Mouse (Mus musculus) urinary bladder, postnatal 36 days (tissue): Measurements from ENCODE around the gene Ttc28.
A peak's percentile ranks its signal among the peaks of the same experiment; 100 is the strongest.
"Not testable (repeated sequence)": the region's sequence is repeated elsewhere in the genome, so short reads cannot be mapped to it uniquely, and the experiment has no call there.

Experiments
- DNase-seq, 2 experiments: peaks; one replicate each; pipeline ENCODE4 v3.0.0; 2022; ENCODE audit warnings: low spot score in 2 of 2, mixed read lengths in 1 of 2

The Ttc28 gene

DNA sequence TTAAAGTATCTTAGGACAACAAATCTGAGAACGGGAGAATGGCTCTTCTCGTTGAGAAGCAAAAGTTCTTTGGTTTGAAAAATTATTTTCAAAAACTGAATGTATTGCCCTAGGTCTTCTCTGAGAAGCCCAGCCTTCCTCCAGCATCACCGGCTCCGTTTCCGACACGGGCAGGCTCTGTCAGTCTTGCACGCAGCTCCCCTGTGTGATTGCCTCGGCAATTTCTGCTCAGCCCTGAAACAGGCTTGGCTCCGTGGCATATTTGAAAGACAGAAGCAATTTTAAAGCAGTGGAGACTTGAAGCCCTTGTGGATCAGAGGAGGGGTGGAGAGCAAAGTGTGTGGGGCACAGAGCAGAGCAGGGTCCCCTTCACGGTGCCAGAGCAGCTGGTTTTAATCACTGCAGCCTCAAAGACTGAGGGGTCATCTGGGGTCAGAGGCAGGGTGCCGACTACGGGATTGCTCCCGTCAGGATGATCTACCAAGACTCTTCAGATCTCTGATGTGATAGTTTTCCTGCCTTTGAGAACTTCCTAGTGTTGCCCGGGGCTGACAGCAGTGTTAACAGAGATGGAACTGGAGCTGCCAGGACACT, 363.9 kb downstream of the Ttc28 start:
- DNase-seq: no peak

DNA sequence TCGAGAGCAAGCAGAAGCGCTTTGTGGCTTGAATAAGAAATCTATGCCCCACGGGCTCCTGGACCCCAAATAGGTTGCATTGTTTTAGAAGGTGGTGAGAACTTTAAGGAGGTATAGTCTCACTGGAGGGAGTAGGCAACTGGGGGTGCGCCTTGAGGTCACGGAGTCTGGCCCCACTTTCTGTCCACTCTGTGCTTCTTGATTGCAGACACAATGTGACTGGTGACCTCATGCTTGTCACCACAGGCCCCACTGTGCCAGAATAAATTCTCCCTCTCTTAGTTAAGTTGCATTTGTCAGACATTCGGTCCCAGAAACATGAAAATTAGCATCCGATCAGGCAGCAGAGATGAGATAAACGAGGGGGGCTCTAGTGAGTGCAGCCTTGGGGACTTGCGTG, 364.5 kb downstream of the Ttc28 start:
- DNase-seq: no peak

DNA sequence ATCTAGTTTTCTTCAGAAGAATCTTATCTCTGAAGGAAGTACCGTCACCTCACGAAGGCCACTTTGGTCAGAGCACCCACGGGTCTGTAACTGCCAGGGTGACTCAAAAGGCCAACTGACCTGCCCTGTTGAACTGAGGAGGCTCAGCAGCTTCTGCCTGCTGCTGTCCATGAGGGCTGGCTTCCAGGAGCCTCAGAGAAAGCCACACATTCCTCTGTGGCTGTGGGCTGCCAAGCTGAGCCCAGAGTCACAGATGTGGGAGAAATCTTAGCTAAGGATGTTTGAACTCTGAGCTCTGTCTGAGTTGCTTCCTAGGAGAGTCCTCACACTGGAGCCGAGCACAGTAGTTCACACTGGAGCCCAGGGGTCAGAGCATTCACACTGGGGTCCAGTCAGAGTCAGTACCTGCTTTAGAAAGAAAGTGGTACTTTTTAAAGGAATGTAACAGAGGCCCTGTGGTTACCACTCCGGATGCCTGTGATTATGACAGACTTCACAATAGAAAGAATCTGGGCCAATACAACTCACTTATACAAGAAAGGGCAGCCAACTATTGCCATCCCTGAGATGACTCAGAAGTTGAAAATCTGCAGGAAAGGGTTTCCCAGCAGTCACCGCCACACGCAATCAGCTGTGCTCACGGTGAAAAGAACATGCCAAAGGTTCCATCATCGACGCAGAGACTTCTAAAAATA, 368.1 kb downstream of the Ttc28 start:
- no peak for DNase-seq

DNA sequence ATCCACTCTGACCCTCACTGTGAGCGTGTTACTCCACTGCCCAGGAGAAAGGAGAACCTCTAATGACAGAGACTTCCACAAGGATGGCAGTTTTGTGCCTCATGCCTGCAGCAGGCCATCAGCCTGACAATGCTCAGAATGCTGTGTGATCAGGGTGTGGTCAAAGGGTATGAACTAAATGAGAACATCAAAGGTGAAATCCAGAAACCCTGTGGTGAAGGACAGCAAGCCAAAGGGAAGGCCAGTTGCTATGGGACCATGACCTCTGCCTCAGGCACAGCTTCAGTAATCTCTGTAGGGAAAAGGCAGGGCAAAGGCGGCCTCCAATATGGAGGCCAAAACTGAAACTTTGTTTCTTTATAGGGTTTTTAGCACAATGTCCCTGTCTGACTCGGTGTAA, 372.5 kb downstream of the Ttc28 start:
- no peak for DNase-seq

DNA sequence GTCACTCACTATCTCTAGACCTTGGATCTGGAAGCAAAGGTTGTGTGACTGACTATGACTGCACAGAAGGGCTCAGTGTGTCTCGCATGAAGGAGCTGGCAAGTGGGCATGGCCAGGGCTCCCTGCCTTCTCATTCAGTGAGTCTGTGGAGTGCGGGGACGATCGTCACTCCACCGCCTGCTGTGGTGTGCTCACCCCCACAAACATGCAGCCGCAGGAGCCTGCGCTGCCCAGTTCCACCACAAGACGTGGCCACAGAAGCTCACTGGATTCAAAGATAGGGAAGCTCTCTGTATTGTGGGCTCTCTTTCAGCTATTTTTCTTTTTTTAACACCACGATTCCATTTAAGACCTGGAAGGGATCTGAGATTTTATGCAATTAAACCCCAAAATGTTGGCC, 374.8 kb downstream of the Ttc28 start:
- no peak for DNase-seq

DNA sequence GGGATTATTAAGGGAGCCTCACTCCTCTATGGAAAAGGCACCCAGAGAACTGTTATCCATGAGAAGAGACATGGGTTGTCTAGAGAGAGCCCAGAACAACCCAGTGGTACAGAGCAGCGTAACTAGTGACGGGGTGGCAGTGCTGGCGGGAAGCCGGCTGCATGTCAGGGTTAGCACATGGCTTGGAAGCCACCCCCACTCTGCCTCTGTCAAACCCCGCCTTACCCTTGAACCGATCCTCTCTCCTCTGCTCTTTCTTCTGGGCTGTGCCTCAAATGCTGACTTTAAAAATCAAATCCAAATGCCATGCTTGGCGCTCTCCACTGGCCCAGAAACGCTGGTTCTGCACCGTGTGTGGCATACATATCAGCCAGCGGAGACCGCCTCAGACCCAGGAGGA, 375.2 kb downstream of the Ttc28 start:
- DNase-seq: no peak

DNA sequence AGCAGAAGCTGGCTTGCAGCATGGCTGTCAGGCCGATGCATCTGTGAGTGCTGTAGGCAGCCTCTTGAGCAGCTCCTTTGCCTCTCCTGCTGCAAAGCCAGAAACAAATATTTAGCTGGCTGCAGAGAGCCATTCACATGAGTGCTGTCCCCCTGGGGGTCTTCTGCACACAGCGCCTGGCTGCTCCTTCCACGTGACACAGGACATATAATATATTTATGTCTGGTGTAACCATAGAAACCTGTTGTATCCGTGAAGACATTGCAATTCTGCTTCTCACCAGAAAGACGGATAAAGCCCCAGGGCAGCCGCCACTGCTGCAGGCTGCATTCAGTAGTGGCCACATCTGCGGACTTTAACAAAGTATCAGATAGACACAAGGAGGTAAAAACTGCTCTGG, 376.6 kb downstream of the Ttc28 start:
- no peak for DNase-seq

DNA sequence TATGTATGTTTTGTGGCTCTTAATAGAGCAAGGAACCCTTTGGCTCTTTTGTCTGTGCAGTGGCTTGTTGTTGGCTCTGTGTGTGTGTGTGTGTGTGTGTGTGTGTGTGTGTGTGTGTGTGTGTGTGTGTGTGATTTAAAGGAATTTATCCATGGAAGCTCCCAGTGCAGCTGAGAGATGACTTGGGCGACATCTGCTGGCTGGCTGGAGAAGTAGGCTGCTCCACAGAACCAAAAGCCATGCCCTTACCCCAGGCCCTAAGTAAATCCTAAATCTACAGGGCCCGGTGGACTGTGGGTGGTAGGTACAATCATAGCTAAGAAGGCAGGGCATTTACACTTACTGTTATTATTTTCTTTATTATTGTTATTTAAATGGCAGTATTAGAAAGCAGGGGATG, 377.5 kb downstream of the Ttc28 start:
- DNase-seq: peak; percentile 39 to 62

DNA sequence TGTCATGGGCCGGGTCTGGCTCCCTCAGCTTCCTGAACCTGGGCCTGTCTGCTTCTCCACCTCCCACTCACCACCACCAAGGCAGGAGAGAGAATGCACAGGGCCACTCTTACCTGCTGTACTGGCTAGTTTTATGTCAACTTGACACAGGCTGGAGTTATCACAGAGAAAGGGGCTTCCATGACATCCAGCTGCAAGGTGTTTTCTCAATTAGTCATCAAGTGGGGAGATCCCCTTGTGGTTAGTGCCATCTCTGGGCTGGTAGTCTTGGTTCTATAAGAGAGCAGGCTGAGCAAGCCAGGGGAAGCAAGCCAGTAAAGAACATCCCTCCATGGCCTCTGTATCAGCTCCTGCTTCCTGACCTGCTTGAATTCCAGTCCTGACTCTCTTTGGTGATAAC, 381.6 kb downstream of the Ttc28 start:
- DNase-seq: not testable (repeated sequence)

DNA sequence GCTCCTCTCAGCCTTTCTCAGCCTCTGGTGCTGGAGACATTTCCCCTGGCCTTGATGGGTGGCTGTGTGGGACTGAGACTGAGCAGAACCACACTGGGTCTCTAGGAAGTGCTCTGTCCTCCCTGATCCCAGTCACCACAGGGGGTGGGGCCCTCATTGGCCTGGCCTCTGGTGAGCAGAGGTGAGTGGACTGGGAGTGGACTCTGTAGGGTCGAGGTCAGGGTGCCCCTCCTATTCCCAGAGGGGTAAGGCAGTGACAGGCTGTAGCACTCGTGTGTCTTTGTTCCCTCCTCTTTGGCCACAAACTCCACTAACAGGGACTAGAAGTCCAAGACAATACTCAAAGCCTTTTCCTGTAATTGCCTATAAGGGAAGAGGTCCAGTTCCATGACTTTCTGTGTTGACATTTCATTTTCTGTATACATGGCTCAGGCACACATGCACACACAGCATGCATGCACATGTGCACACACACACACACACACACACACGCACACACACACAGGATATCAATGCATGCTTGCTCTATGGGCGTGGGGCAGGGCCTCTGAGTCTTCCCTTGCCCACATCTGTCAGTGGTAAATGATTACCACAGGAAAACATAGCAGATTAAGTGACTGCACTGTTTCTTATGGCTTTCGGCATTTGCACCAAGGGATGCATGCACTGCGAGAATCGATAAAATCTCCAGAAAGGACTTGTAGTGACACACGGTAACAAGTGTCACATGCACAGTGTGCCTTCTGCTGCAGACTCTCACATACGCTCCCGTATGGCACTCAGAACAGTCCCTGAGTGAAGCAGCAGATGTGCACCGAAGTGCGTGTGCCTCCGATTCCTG, 382.4 kb downstream of the Ttc28 start:
- no peak for DNase-seq

DNA sequence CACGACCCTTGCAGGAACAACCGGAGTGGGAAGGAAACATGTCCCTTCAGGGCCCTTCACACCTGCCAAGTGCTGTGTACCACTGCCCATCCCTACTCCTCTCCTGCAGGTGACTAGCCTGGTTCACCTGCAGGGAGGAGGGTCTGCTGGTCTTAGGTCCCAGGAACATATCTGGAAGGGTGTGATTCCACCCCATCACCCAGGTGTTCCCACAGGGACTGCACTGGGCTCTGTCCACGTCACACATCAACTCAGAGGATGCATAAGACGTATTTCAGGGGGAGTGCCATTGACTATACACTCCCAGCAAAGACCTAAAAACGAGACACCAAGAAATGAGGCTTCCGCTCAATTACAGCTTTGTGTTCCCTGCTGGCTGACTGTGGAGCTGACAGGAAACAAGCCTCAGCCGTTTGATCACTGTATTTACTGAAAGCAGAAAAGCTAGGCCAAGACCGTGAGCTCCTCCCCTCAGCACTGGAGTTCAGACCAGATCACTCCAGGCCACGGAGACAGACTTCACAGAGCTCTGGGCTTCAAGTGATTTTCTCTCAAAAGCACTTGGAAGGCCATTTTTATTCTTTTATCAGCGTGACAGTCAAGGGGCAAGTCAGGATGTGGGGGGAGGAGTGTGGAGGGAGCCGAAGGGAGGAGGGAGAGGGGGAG, 383.1 kb downstream of the Ttc28 start:
- DNase-seq: no peak

DNA sequence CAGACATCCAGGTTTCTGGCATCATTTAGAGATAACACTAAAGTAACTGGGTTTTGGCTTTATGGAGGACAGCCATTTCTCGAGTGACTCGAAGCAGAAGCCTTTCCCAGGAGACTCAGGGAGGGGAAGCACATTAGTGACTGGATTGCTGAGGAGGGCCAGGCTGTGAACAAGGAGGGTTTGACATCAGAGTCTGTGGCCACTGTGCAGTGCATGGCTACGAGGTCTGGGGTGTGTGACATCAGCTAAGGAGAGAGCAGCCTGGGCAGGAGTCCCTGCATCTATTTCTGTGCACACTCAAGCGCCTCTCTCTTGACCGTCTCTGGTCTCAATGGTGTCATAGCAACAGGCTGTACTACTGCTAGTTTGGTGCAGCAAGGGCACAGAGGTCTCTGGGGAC, 383.8 kb downstream of the Ttc28 start:
- DNase-seq: no peak

DNA sequence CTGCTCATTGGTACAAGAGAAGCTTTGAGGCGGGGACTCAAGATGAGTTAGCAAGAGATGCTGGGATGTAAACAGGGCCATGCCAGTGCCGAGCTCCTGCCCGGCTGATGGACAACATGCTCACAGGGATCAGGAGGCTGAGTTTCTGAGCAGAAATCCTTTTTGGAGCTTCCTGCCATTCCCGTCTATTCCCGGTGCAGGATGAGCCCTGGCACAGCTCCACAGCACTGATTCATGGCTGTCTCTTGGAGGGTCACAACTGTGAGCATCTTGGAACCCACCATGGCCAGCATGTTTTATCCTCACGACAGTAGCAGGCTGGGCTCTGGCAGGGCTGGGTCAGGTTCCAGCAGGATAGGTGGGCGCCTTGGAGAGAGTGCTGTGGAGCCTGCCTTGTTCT, 384.9 kb downstream of the Ttc28 start:
- DNase-seq: no peak

DNA sequence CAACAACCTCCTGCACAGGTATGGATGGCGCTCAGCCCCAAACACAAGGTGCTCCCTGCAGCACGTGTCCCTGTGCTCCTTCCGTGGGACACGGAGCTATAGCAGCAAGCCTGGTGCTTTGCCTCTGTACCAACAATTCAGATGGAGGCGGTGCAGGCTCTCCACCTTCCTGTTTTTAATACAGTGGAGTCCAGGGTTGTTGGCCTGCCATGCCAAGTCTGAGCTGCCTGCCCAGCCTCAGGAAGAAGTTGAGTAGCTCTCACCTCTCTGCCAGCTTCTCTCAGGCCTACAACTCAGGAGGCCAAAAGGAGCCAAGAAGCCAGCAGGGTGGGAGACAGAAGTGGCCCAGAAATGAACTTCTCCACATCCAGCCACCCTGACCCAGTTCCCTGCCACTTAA, 387.1 kb downstream of the Ttc28 start:
- DNase-seq: no peak

DNA sequence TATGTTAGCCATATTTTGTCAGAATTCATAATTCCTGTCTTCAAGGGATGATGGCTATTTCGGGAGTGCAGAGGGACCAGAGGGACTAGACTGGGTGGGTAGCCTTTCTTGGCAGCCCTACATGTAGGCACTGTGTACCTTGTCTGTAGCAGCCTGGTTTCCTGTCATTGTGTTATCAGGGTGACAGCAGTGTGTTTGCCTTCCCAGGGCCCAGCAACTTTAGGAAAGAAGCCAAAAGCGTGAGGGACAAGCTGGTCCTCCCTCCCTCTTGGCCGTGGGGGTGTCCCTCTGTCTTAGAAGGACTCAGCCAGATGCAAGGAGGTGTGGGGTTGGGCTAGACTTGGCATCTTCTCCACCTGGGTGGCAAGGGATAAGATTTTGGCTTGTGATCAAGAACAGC, 387.5 kb downstream of the Ttc28 start:
- DNase-seq: no peak

DNA sequence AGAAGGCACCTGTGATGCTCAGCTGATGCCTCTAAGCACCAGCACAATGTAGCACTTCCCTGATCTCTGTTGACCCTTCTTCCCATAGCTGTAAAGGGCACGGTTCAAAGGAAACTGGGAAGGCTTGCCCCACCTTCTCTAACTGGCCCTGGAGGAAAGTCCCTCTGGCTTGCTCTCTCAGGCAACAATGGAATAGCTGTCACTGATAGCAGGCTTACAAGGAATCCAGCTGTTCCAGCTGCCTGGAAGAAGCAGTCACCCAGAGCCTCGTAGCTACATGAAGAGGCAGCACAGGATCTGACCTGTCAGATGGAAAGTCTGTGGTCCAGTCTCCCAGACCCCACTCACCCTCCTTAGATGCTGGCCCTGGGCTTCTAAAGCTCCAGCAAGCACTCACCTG, 389.2 kb downstream of the Ttc28 start:
- no peak for DNase-seq

DNA sequence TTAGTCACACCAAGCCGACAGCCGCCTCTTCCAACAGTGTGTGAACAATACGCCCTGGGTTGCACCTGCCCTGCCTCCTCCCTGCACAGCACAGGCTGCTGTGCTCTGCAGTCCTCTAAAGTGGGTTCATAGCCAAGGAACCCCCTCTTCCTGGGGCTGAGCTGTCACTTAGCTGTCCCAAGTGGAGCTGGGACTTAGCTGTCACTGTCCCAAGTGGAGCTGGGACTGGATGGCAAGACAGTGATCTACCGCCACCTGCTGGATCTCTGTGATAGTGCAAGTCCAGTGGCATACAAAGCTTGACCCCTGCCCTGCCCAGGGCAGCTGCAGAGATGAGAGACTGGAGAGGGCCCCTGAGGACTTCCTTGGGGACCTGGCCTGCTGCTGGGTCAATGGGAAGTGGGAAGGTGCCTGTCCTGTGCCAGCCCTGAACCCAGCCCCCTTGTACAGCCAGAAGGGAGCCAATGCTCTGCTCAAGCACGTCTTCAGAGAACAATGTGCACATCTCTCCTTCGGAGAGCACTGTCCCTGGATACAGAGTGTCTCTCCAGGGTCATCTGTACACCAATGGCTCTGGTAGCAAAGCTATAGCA, 390.1 kb downstream of the Ttc28 start:
- DNase-seq: peak; percentile 56 to 77

DNA sequence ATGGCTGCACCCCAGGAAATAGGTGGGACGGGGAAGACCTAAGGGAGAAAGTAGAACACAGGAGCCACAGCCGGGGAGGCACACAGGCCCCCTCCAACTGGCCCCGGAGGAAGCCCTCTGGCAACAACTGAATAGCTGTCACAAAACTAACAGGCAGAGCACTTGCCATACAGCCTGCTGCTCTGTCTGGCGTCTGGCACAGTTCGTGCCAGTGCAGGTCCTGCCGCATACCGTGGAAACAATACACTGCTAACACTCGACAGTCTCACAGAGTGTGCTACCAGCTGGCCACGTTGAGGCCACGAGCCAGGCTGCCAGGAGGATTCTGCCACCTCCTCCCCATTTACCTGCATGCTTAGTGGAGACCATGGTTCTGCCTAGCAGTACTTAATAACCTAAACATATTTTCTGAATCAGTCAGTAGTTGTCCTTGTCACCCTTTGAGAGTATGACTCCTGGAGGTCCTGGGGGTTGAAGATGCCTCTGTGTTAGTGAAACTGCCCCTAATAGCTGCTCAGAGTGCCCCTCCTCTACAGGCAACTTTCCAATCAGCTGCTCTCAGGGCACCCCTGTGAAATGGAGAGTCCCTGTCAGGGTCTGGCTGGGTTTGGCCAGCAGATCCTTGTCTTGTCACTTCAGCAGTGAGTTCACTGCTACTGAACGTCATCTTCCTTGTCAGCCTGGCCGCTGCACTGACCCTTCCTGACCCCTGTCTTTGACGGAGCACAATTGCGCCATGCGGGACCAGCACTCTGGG, 390.8 kb downstream of the Ttc28 start:
- DNase-seq: no peak

DNA sequence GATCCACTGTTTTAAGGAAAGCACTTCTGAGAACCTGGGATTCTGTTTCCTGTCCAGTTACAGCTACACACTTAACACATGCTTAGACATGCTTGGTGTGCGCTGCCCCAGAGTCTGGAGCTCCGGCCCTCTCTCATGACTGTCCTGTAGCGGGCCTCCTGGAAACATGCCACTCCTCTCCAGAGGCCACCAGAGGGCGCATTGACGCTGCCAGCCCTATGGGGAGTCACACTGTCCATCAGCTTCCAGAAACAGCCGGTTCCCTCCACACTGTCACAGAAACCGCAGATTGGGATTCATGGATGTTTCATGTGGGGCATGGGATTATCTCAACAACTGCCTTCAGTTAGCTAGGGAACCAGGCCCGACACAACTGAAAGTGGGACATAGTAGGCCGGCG, 394.0 kb downstream of the Ttc28 start:
- peak; percentile 76 to 86 for DNase-seq

DNA sequence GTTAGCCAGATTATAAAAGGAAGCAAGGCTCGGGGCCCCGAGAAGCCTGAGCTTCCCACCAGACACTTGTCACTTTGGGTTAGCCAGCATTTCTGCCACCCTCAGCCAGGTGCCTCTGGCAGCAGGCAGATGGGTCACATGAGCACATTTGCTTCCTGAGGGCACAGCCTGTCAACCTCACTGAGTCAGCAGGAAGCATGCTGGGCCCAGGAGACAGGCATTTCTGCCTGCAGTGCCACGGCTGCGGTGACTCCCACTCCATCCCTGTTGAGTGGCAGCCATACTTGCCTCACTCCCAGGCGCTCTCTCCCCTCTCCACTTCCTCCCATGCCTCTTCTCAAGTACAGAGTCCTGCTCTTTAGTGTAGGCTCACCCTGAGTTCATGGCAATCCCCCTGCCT, 395.3 kb downstream of the Ttc28 start:
- DNase-seq: no peak

DNA sequence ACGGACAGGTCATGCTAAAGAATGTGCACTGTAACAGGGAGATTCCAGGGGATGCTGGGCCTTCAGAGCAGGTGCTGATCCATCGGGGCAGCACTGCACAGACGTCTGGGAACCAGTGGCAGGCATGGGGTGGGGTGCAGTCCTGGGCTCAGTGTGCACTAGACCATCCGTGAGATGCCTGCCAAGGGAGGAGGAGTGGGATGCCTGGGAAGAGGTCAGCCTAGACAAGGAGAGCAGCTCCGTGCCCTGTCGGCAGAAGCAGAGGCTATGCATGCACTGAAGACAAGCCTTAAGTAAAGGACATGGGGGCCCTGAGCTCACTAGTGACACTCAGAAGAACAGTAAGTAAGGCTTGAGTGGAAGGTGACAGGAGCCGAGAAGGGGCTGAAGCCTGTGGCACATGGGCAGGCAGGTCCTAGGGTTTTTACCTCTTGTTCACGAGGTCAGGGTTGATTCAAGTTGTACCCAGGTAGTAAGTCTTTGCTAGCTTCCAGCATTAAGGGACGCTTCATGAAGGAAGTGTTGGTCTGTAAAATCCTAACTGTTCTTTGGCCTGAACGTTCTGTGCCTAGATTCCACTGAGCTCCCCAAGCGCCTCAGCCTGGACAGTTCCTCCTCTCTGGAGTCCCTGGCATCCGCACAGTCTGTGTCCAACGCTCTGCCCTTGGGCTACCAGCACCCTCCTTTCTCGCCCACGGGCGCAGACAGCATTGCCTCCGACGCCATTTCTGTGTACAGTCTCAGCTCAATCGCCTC, 405.0 kb downstream of the Ttc28 start:
- no peak for DNase-seq
